In the genomic region with DNA sequence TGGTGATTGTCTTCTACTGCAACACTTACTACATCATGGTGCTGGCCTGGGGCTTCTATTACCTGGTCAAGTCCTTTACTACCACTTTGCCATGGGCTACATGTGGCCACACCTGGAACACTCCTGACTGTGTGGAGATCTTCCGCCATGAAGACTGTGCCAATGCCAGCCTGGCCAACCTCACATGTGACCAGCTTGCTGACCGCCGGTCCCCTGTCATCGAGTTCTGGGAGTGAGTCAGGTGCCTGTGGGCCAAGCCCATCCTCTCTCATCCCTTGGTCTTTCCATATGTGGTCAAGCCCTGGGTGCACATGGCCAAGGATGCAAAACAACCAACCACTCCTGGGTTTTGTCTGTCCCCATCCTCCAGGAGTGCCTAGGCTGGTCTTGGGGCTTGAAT, we compare ENCODE assay signal across 18 mouse cellular contexts. TPM values are rescaled to one million over a fixed set of nuclear protein-coding genes. Genes with fewer than 3 reads are reported as not detected.
"Had no signal": no experiment of that assay in that cellular context is flagged by ENCODE, and none has a peak within 500 bp of the region (broad histone marks: within the 10 kb centered on the region; RNA-seq: fewer than 3 reads in every experiment).

No protein-coding gene starts in this region.

- H3K27me3 ChIP-seq: neural tube, embryonic 12.5 days; neural tube, embryonic 13.5 days; neural tube, embryonic 15.5 days; stomach, embryonic 15.5 days had no signal

- H3K4me1 ChIP-seq: stomach, embryonic 15.5 days had no signal

- H3K4me3 ChIP-seq: neural tube, embryonic 12.5 days; neural tube, embryonic 13.5 days; neural tube, embryonic 15.5 days; stomach, embryonic 15.5 days had no signal

- H3K27ac ChIP-seq: neural tube, embryonic 12.5 days; neural tube, embryonic 13.5 days; neural tube, embryonic 15.5 days; stomach, embryonic 15.5 days; stomach, postnatal 0 days had no signal

- H3K36me3 ChIP-seq: stomach, embryonic 15.5 days had no signal

- DNase-seq: retina, postnatal 1 day; right cerebral cortex, adult 18-20 months; right cerebral cortex, postnatal 14 days; right cerebral cortex, postnatal 25 days; right cerebral cortex, postnatal 4 days; spleen, adult 18-20 months; thymus, adult 18-20 months; thymus, adult 2 months; thymus, postnatal 14 days; thymus, postnatal 25 days; thymus, postnatal 36 days; thymus, postnatal 4 days had no signal

RNA-seq across cellular contexts. Expression of gene Slc6a8, which starts 3.7 kb away (rescaled TPM):
- total RNA-seq: neutrophil, adult 5-6 weeks had no signal

RNA-seq across cellular contexts. Expression of gene Pnck, which starts 16.8 kb away (rescaled TPM):
- total RNA-seq: neutrophil, adult 5-6 weeks had no signal

RNA-seq across cellular contexts. Expression of gene Dusp9, which starts 37.4 kb away (rescaled TPM):
- total RNA-seq: neutrophil, adult 5-6 weeks had no signal
